Mouse (Mus musculus): ENCODE measurements at regions not wholly inside any gene's neighbourhood (a gene's known extent, or its start where the extent isn't known, plus 50 kb on each side); places are given as distances from the start of the nearest gene placed in this dataset.
A peak's percentile ranks its signal among the peaks of the same experiment; 100 is the strongest.

DNA sequence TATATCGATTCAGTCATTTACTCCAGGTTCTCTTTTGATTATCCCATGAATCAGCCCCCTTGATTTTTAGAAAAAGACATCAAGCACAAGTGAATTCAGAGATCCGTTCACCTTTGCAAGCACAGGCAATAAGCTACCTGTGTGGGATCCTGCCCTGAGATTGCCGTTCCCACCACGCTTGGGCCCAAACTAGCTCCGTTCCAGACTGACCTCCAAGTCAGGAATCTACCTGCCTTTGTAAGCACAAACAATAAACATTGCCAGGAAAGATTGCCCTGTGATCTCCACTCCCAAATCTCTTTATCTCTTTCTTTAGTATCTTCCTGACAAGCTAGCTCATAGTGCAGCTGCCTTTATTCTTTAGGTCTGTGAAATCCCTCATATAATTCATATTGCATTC lies 164.6 kb downstream of the Spata18 start:
- WGBS = 97% methylated on average over 5 of the region's 5 CpGs
- no peak overlapping the region for H3K4me3 ChIP-seq (ENCODE audit: low read length)
- no peak for ATAC-seq (ENCODE audit: low FRiP score, low TSS enrichment)
- no peak overlapping the region for H3K9ac ChIP-seq (ENCODE audit: low read depth, low read length)
- H3K36me3 ChIP-seq (ENCODE audit: control insufficient read depth, insufficient read depth, low read length) = no peaks in the 10 kb centered on the region
- H3K9me3 ChIP-seq (ENCODE audit: control insufficient read depth, low read length) = peaks cover 3% of the 10 kb centered on the region; the same call in 1 of the 2 replicates
- no peak overlapping the region for H3K4me2 ChIP-seq (replicated peaks; ENCODE audit: low read depth, low read length)
- no peaks in the 10 kb centered on the region for H3K4me1 ChIP-seq (ENCODE audit: control insufficient read depth, insufficient read depth, low read length)
- no peaks in the 10 kb centered on the region for H3K27me3 ChIP-seq (ENCODE audit: control insufficient read depth, insufficient read depth, low read length)
- no peak overlapping the region for H3K27ac ChIP-seq (ENCODE audit: low read depth, low read length)

GRCm38 (mm10) chr5:73817180-73817579 lies 166.0 kb downstream of the Spata18 start:
- no peaks in the 10 kb centered on the region for H3K27me3 ChIP-seq (ENCODE audit: control insufficient read depth, insufficient read depth, low read length)
- ATAC-seq (ENCODE audit: low FRiP score, low TSS enrichment) = no peak
- 92% methylated on average over 1 of the region's 1 CpGs for WGBS
- no peak overlapping the region for H3K9ac ChIP-seq (ENCODE audit: low read depth, low read length)
- H3K4me3 ChIP-seq (ENCODE audit: low read length) = no peak overlapping the region
- no peak overlapping the region for H3K4me2 ChIP-seq (replicated peaks; ENCODE audit: low read depth, low read length)
- peaks cover 3% of the 10 kb centered on the region; the same call in 1 of the 2 replicates for H3K9me3 ChIP-seq (ENCODE audit: control insufficient read depth, low read length)
- H3K36me3 ChIP-seq (ENCODE audit: control insufficient read depth, insufficient read depth, low read length) = no peaks in the 10 kb centered on the region
- 0 out of 2 replicates have a peak, but pooled peaks cover 3% of the 10 kb centered on the region for H3K4me1 ChIP-seq (ENCODE audit: control insufficient read depth, insufficient read depth, low read length)
- H3K27ac ChIP-seq (ENCODE audit: low read depth, low read length) = no peak overlapping the region

DNA sequence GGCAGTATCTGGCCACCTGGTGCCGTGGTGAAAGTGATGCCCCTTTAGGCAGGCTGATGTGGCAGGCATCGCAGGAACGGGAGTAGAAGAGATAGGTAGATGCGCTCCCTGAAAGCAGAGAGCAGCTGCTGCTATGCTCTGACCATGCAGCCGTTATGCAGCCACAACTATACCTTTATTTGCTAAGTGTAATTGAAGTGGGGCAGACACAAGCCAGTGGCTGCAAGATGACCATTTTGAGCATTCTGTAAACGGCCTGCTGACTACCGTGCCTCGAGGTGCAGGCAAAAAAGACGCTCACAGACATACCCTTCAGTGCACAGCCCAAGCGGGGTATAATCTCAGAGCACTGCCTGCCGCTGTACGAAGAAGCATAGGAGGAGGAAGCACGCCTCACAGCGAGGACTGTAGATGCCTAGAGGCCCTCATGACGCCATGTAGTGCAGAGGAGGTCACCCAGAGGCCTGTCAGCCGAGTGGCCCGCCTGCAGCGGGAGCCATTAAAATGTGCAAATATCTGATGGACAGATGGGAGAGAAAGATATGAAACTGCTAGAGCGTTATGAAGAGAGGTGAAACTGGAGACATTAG lies 170.9 kb downstream of the Spata18 start:
- Histone ChIP-seq H3K27ac (ENCODE audit: low read depth, low read length) (no peak overlapping the region), H3K4me1 (ENCODE audit: control insufficient read depth, insufficient read depth, low read length) (0 out of 2 replicates have a peak, but pooled peaks cover 5% of the 10 kb centered on the region), H3K4me3 (ENCODE audit: low read length) (no peak overlapping the region), H3K27me3 (ENCODE audit: control insufficient read depth, insufficient read depth, low read length) (no peaks in the 10 kb centered on the region), H3K9me3 (ENCODE audit: control insufficient read depth, low read length) (no peaks in the 10 kb centered on the region), H3K36me3 (ENCODE audit: control insufficient read depth, insufficient read depth, low read length) (no peaks in the 10 kb centered on the region), H3K9ac (ENCODE audit: low read depth, low read length) (no peak overlapping the region), H3K4me2 (replicated peaks; ENCODE audit: low read depth, low read length) (no peak overlapping the region)
- WGBS = 59% methylated on average over 19 of the region's 19 CpGs
- peak; percentile 55; the same call in 1 of the 2 replicates for ATAC-seq (ENCODE audit: low FRiP score, low TSS enrichment)

DNA sequence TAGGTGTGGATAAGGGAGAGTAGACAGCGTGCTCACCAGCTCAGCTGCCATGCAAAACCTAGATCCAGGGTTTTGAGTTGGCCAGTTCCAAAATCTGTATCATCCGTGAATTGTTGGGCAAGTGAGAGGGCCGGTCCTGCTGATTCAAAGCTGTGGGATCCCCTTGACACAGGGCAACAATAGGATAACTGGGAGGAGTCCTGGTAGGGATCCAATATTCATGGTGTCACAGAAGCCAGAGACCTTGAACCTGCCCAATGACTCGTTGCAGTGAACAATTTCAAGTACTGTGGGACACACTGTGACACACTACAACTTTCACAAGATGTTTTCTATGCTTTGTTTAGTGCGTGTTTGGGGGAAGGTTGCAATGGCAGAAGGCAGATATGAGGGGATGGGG lies 172.2 kb downstream of the Spata18 start:
- H3K9ac ChIP-seq (ENCODE audit: low read depth, low read length) = no peak overlapping the region
- no peaks in the 10 kb centered on the region for H3K36me3 ChIP-seq (ENCODE audit: control insufficient read depth, insufficient read depth, low read length)
- no peak overlapping the region for H3K4me3 ChIP-seq (ENCODE audit: low read length)
- H3K9me3 ChIP-seq (ENCODE audit: control insufficient read depth, low read length) = no peaks in the 10 kb centered on the region
- no peak overlapping the region for H3K27ac ChIP-seq (ENCODE audit: low read depth, low read length)
- ATAC-seq (ENCODE audit: low FRiP score, low TSS enrichment) = no peak
- 87% methylated on average over 5 of the region's 5 CpGs for WGBS
- H3K4me2 ChIP-seq (replicated peaks; ENCODE audit: low read depth, low read length) = no peak overlapping the region
- H3K4me1 ChIP-seq (ENCODE audit: control insufficient read depth, insufficient read depth, low read length) = 0 out of 2 replicates have a peak, but pooled peaks cover 5% of the 10 kb centered on the region
- no peaks in the 10 kb centered on the region for H3K27me3 ChIP-seq (ENCODE audit: control insufficient read depth, insufficient read depth, low read length)

DNA sequence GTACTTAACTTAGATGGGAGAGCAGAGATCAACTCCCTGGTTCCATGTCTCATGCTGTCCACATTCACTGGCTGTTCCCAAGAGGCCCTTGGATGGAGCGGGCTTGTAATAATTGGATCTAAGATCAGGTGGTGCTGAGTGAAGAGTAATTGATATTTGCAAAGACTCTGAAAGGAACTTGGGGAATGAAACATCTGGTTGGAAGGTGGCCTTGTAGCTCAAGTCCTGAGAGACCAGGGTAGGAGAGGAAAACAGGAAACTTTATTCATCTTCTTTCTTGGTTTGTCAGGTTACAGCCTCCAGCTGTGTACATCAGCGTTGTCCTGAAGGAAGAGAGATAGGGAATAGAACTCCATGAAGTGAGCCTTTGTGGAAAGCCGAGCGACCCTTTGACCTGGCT lies 175.8 kb downstream of the Spata18 start:
- no peaks in the 10 kb centered on the region for H3K36me3 ChIP-seq (ENCODE audit: control insufficient read depth, insufficient read depth, low read length)
- no peak overlapping the region for H3K27ac ChIP-seq (ENCODE audit: low read depth, low read length)
- 0 out of 2 replicates have a peak, but pooled peaks cover 3% of the 10 kb centered on the region for H3K4me1 ChIP-seq (ENCODE audit: control insufficient read depth, insufficient read depth, low read length)
- no peak overlapping the region for H3K4me3 ChIP-seq (ENCODE audit: low read length)
- no peak overlapping the region for H3K9ac ChIP-seq (ENCODE audit: low read depth, low read length)
- ATAC-seq (ENCODE audit: low FRiP score, low TSS enrichment) = no peak
- no peaks in the 10 kb centered on the region for H3K27me3 ChIP-seq (ENCODE audit: control insufficient read depth, insufficient read depth, low read length)
- whole genome bisulfite sequencing = 85% methylated on average over 4 of the region's 4 CpGs
- no peaks in the 10 kb centered on the region for H3K9me3 ChIP-seq (ENCODE audit: control insufficient read depth, low read length)
- no peak overlapping the region for H3K4me2 ChIP-seq (replicated peaks; ENCODE audit: low read depth, low read length)

GRCm38 (mm10) chr5:73833721-73834120 lies 182.5 kb downstream of the Spata18 start:
- no peaks in the 10 kb centered on the region for H3K9me3 ChIP-seq (ENCODE audit: control insufficient read depth, low read length)
- no peak overlapping the region for H3K4me2 ChIP-seq (replicated peaks; ENCODE audit: low read depth, low read length)
- H3K4me3 ChIP-seq (ENCODE audit: low read length) = no peak overlapping the region
- no peaks in the 10 kb centered on the region for H3K4me1 ChIP-seq (ENCODE audit: control insufficient read depth, insufficient read depth, low read length)
- ATAC-seq (ENCODE audit: low FRiP score, low TSS enrichment) = no peak
- H3K27me3 ChIP-seq (ENCODE audit: control insufficient read depth, insufficient read depth, low read length) = no peaks in the 10 kb centered on the region
- 84% methylated on average over 1 of the region's 1 CpGs for WGBS
- H3K36me3 ChIP-seq (ENCODE audit: control insufficient read depth, insufficient read depth, low read length) = no peaks in the 10 kb centered on the region
- no peak overlapping the region for H3K27ac ChIP-seq (ENCODE audit: low read depth, low read length)
- H3K9ac ChIP-seq (ENCODE audit: low read depth, low read length) = no peak overlapping the region

DNA sequence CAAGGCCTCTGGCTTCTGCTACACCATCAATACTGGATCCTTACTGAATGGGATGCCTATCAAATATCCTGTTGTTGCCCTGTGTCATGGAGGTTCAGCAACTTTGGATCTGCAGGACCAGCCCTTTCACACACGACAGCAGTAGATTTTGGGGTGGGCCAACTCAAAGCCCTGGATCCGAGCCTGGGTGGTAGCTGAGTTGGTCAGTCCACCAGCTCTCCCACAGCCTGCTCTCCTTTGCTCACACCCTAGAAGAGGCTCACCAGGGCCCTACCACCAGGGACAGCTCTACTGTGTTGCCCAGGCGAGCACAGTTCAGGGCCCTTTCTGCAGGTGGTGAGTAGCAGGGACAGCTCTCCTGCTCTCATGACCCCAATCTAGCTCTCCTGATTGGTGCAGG lies 192.6 kb downstream of the Spata18 start:
- ATAC-seq (ENCODE audit: low FRiP score, low TSS enrichment) = no peak
- no peaks in the 10 kb centered on the region for H3K36me3 ChIP-seq (ENCODE audit: control insufficient read depth, insufficient read depth, low read length)
- no peaks in the 10 kb centered on the region for H3K27me3 ChIP-seq (ENCODE audit: control insufficient read depth, insufficient read depth, low read length)
- H3K9me3 ChIP-seq (ENCODE audit: control insufficient read depth, low read length) = no peaks in the 10 kb centered on the region
- WGBS = 85% methylated on average over 3 of the region's 3 CpGs
- H3K9ac ChIP-seq (ENCODE audit: low read depth, low read length) = no peak overlapping the region
- H3K27ac ChIP-seq (ENCODE audit: low read depth, low read length) = no peak overlapping the region
- no peak overlapping the region for H3K4me3 ChIP-seq (ENCODE audit: low read length)
- no peak overlapping the region for H3K4me2 ChIP-seq (replicated peaks; ENCODE audit: low read depth, low read length)
- no peaks in the 10 kb centered on the region for H3K4me1 ChIP-seq (ENCODE audit: control insufficient read depth, insufficient read depth, low read length)

- no peak for ATAC-seq (ENCODE audit: low FRiP score, low TSS enrichment)
These were observed 195.1 kb downstream of the Spata18 start for GRCm38 (mm10) chr5:73846096-73846782.

GRCm38 (mm10) chr5:73846783-73847151 lies 195.6 kb downstream of the Spata18 start:
- 62% methylated on average over 6 of the region's 6 CpGs for WGBS
- Histone ChIP-seq H3K9me3 (ENCODE audit: control insufficient read depth, low read length) (no peaks in the 10 kb centered on the region), H3K4me3 (ENCODE audit: low read length) (no peak overlapping the region), H3K4me1 (ENCODE audit: control insufficient read depth, insufficient read depth, low read length) (no peaks in the 10 kb centered on the region), H3K36me3 (ENCODE audit: control insufficient read depth, insufficient read depth, low read length) (no peaks in the 10 kb centered on the region), H3K27me3 (ENCODE audit: control insufficient read depth, insufficient read depth, low read length) (no peaks in the 10 kb centered on the region), H3K4me2 (replicated peaks; ENCODE audit: low read depth, low read length) (no peak overlapping the region), H3K9ac (ENCODE audit: low read depth, low read length) (no peak overlapping the region), H3K27ac (ENCODE audit: low read depth, low read length) (peak overlapping the region; percentile 39; the same call in 1 of the 2 replicates)
- no peak; the same call in 1 of the 2 replicates for ATAC-seq (ENCODE audit: low FRiP score, low TSS enrichment)

More at GRCm38 (mm10) chr5:73846096-73846782, 195.1 kb downstream of the Spata18 start:
- WGBS = 72% methylated on average over 12 of the region's 12 CpGs
- Histone ChIP-seq H3K4me2 (replicated peaks; ENCODE audit: low read depth, low read length) (no peak overlapping the region), H3K27me3 (ENCODE audit: control insufficient read depth, insufficient read depth, low read length) (no peaks in the 10 kb centered on the region), H3K9me3 (ENCODE audit: control insufficient read depth, low read length) (no peaks in the 10 kb centered on the region), H3K4me3 (ENCODE audit: low read length) (no peak overlapping the region), H3K36me3 (ENCODE audit: control insufficient read depth, insufficient read depth, low read length) (no peaks in the 10 kb centered on the region), H3K27ac (ENCODE audit: low read depth, low read length) (peak overlapping the region; percentile 42; the same call in 1 of the 2 replicates), H3K9ac (ENCODE audit: low read depth, low read length) (no peak overlapping the region), H3K4me1 (ENCODE audit: control insufficient read depth, insufficient read depth, low read length) (no peaks in the 10 kb centered on the region)

All from kidney, embryonic 14.5 days (tissue).